Mouse (Mus musculus): ENCODE data around the gene Fmo1. TPM values are rescaled to one million over a fixed set of nuclear protein-coding genes. Genes with fewer than 3 reads are reported as not detected.

Fmo1 gene
- total RNA-seq, 1 experiment, result 0.36 TPM

DNA sequence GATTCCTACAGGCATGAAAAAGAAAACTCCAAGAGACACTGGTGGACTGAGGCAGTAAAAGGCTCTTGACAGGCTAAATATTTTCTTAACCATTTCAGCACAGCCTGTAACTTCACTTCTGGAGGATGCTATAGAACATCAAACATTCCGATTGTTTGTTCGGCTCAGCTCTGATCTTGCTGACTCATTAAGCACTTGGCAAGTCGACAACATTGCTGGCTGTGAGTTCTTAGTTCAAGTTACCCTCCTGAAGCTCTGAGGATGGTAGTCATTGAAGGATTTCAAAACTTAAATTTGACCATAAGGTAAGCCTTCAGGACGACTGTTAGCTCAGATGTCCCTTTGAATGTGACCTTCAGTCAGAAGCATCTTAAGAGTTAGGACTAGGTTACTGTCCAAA, 986 bp upstream of the Fmo1 start:
- TF ChIP-seq ZNF384 (IDR thresholded peaks at IDR 0.05; ENCODE audit: low read depth, low read length), result no peak
- TF ChIP-seq MAFK (IDR thresholded peaks at IDR 0.05; ENCODE audit: insufficient read depth, low read depth, low read length), result no peak
- no peak for TF ChIP-seq ZC3H11A (IDR thresholded peaks at IDR 0.05; ENCODE audit: borderline replicate concordance, low read depth, low read length)
- TF ChIP-seq HCFC1 (IDR thresholded peaks at IDR 0.05; ENCODE audit: borderline replicate concordance, insufficient read depth, low read length), result no peak
- TF ChIP-seq CHD2 (IDR thresholded peaks at IDR 0.05; ENCODE audit: low read depth, low read length), result no peak
- DNase-seq (ENCODE audit: low read depth, low spot score), result no peak
- no peaks in the 10 kb centered on the region for H3K4me1 ChIP-seq (ENCODE audit: control insufficient read depth in 2 of 2, insufficient read depth in 2 of 2, low read length in 2 of 2, poor library complexity in 1 of 2)
- H3K36me3 ChIP-seq (ENCODE audit: control insufficient read depth, insufficient read depth, low read length, poor library complexity, severe bottlenecking), result no peaks in the 10 kb centered on the region
- no peak overlapping the region for H3K27ac ChIP-seq (ENCODE audit: insufficient read depth, low read depth, low read length, poor library complexity, severe bottlenecking)
- in situ Hi-C loops (cut with MboI; ENCODE audit: low sequenced_read_pairs in 2 of 2, unreplicated experiment in 2 of 2), result no loop called here
- H3K9me3 ChIP-seq (ENCODE audit: control insufficient read depth, insufficient read depth, low read depth, low read length), result no peaks in the 10 kb centered on the region
- no peak overlapping the region for H3K4me3 ChIP-seq (ENCODE audit: insufficient read depth in 1 of 2, low read depth in 1 of 2, low read length in 2 of 2, poor library complexity in 1 of 2, severe bottlenecking in 1 of 2)
- H3K9ac ChIP-seq (ENCODE audit: insufficient read depth, low read depth, low read length, poor library complexity, severe bottlenecking), result no peak overlapping the region

GRCm38 (mm10) chr1:162865493-162865830, 948 bp downstream of the Fmo1 start:
- H3K9ac ChIP-seq (ENCODE audit: insufficient read depth, low read depth, low read length, poor library complexity, severe bottlenecking), result no peak overlapping the region
- H3K4me3 ChIP-seq (ENCODE audit: insufficient read depth in 1 of 2, low read depth in 1 of 2, low read length in 2 of 2, poor library complexity in 1 of 2, severe bottlenecking in 1 of 2), result no peak overlapping the region
- TF ChIP-seq ZC3H11A (IDR thresholded peaks at IDR 0.05; ENCODE audit: borderline replicate concordance, low read depth, low read length) (no peak), ZNF384 (IDR thresholded peaks at IDR 0.05; ENCODE audit: low read depth, low read length) (no peak), MAFK (IDR thresholded peaks at IDR 0.05; ENCODE audit: insufficient read depth, low read depth, low read length) (no peak), HCFC1 (IDR thresholded peaks at IDR 0.05; ENCODE audit: borderline replicate concordance, insufficient read depth, low read length) (no peak)
- in situ Hi-C loops (cut with MboI; ENCODE audit: low sequenced_read_pairs in 2 of 2, unreplicated experiment in 2 of 2), result no loop called here
- no peaks in the 10 kb centered on the region for H3K4me1 ChIP-seq (ENCODE audit: control insufficient read depth in 2 of 2, insufficient read depth in 2 of 2, low read length in 2 of 2, poor library complexity in 1 of 2)
- DNase-seq (ENCODE audit: low read depth, low spot score), result no peak
- H3K9me3 ChIP-seq (ENCODE audit: control insufficient read depth, insufficient read depth, low read depth, low read length), result no peaks in the 10 kb centered on the region
- no peak overlapping the region for H3K27ac ChIP-seq (ENCODE audit: insufficient read depth, low read depth, low read length, poor library complexity, severe bottlenecking)
- H3K36me3 ChIP-seq (ENCODE audit: control insufficient read depth, insufficient read depth, low read length, poor library complexity, severe bottlenecking), result no peaks in the 10 kb centered on the region

- DNase-seq (ENCODE audit: low read depth, low spot score), result no peak
- H3K9me3 ChIP-seq (ENCODE audit: control insufficient read depth, insufficient read depth, low read depth, low read length), result no peaks in the 10 kb centered on the region
- in situ Hi-C loops (cut with MboI; ENCODE audit: low sequenced_read_pairs in 2 of 2, unreplicated experiment in 2 of 2), result no loop called here
- H3K36me3 ChIP-seq (ENCODE audit: control insufficient read depth, insufficient read depth, low read length, poor library complexity, severe bottlenecking), result no peaks in the 10 kb centered on the region
- H3K9ac ChIP-seq (ENCODE audit: insufficient read depth, low read depth, low read length, poor library complexity, severe bottlenecking), result no peak overlapping the region
- no peak for TF ChIP-seq CHD2 (IDR thresholded peaks at IDR 0.05; ENCODE audit: low read depth, low read length)
- no peak for TF ChIP-seq MAFK (IDR thresholded peaks at IDR 0.05; ENCODE audit: insufficient read depth, low read depth, low read length)
- no peak for TF ChIP-seq ZC3H11A (IDR thresholded peaks at IDR 0.05; ENCODE audit: borderline replicate concordance, low read depth, low read length)
- no peak for TF ChIP-seq ZNF384 (IDR thresholded peaks at IDR 0.05; ENCODE audit: low read depth, low read length)
- TF ChIP-seq HCFC1 (IDR thresholded peaks at IDR 0.05; ENCODE audit: borderline replicate concordance, insufficient read depth, low read length), result no peak
- H3K27ac ChIP-seq (ENCODE audit: insufficient read depth, low read depth, low read length, poor library complexity, severe bottlenecking), result no peak overlapping the region
- no peaks in the 10 kb centered on the region for H3K4me1 ChIP-seq (ENCODE audit: control insufficient read depth in 2 of 2, insufficient read depth in 2 of 2, low read length in 2 of 2, poor library complexity in 1 of 2)
- no peak overlapping the region for H3K4me3 ChIP-seq (ENCODE audit: insufficient read depth in 1 of 2, low read depth in 1 of 2, low read length in 2 of 2, poor library complexity in 1 of 2, severe bottlenecking in 1 of 2)
These were observed 1.5 kb downstream of the Fmo1 start for GRCm38 (mm10) chr1:162864816-162865492.

DNA sequence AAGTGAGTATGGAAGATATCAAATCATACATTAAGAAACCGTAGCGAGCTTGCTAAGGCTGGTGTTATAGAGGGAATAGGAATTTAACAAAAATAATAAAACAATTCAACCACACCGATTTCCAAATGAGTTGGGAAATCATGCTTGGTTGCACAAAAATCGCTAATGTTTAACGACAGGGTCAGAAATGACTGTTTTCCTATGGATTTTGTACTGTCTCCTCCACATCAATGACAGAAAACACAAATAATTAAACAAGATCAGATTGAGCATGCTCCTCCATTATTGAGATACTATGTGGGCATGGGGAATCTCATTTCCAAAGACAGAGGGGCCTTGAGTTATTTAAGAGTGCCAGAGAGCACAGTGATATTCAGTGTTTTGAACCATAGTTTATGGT, 2.1 kb downstream of the Fmo1 start:
- no peak for DNase-seq (ENCODE audit: low read depth, low spot score)
- in situ Hi-C loops (cut with MboI; ENCODE audit: low sequenced_read_pairs in 2 of 2, unreplicated experiment in 2 of 2), result no loop called here
- TF ChIP-seq MAFK (IDR thresholded peaks at IDR 0.05; ENCODE audit: insufficient read depth, low read depth, low read length) (no peak), ZNF384 (IDR thresholded peaks at IDR 0.05; ENCODE audit: low read depth, low read length) (no peak)

GRCm38 (mm10) chr1:162863579-162863978, 2.8 kb downstream of the Fmo1 start:
- TF ChIP-seq MAFK (IDR thresholded peaks at IDR 0.05; ENCODE audit: insufficient read depth, low read depth, low read length), result no peak
- TF ChIP-seq ZNF384 (IDR thresholded peaks at IDR 0.05; ENCODE audit: low read depth, low read length), result no peak
- no peak for TF ChIP-seq HCFC1 (IDR thresholded peaks at IDR 0.05; ENCODE audit: borderline replicate concordance, insufficient read depth, low read length)
- no peak for TF ChIP-seq CHD2 (IDR thresholded peaks at IDR 0.05; ENCODE audit: low read depth, low read length)
- no peak for TF ChIP-seq ZC3H11A (IDR thresholded peaks at IDR 0.05; ENCODE audit: borderline replicate concordance, low read depth, low read length)
- Histone ChIP-seq H3K4me1 (ENCODE audit: control insufficient read depth in 2 of 2, insufficient read depth in 2 of 2, low read length in 2 of 2, poor library complexity in 1 of 2) (no peaks in the 10 kb centered on the region), H3K27ac (ENCODE audit: insufficient read depth, low read depth, low read length, poor library complexity, severe bottlenecking) (no peak overlapping the region), H3K36me3 (ENCODE audit: control insufficient read depth, insufficient read depth, low read length, poor library complexity, severe bottlenecking) (no peaks in the 10 kb centered on the region), H3K4me3 (ENCODE audit: insufficient read depth in 1 of 2, low read depth in 1 of 2, low read length in 2 of 2, poor library complexity in 1 of 2, severe bottlenecking in 1 of 2) (no peak overlapping the region), H3K9ac (ENCODE audit: insufficient read depth, low read depth, low read length, poor library complexity, severe bottlenecking) (no peak overlapping the region), H3K9me3 (ENCODE audit: control insufficient read depth, insufficient read depth, low read depth, low read length) (no peaks in the 10 kb centered on the region)
- in situ Hi-C loops (cut with MboI; ENCODE audit: low sequenced_read_pairs in 2 of 2, unreplicated experiment in 2 of 2), result no loop called here
- no peak for DNase-seq (ENCODE audit: low read depth, low spot score)

More for the DNA sequence above, 2.1 kb downstream of the Fmo1 start:
- Histone ChIP-seq H3K9me3 (ENCODE audit: control insufficient read depth, insufficient read depth, low read depth, low read length) (no peaks in the 10 kb centered on the region), H3K4me3 (ENCODE audit: insufficient read depth in 1 of 2, low read depth in 1 of 2, low read length in 2 of 2, poor library complexity in 1 of 2, severe bottlenecking in 1 of 2) (no peak overlapping the region), H3K27ac (ENCODE audit: insufficient read depth, low read depth, low read length, poor library complexity, severe bottlenecking) (no peak overlapping the region), H3K36me3 (ENCODE audit: control insufficient read depth, insufficient read depth, low read length, poor library complexity, severe bottlenecking) (no peaks in the 10 kb centered on the region), H3K9ac (ENCODE audit: insufficient read depth, low read depth, low read length, poor library complexity, severe bottlenecking) (no peak overlapping the region), H3K4me1 (ENCODE audit: control insufficient read depth in 2 of 2, insufficient read depth in 2 of 2, low read length in 2 of 2, poor library complexity in 1 of 2) (no peaks in the 10 kb centered on the region)

Measured in ES-E14 (cell line).